Mouse (Mus musculus): ENCODE measurements around the gene Myo5c. TPM values are rescaled to one million over a fixed set of nuclear protein-coding genes. Genes with fewer than 3 reads are reported as not detected.
"Not testable (repeated sequence)": the region's sequence is repeated elsewhere in the genome, so short reads cannot be mapped to it uniquely, and the experiment has no call there.

Myo5c gene
- polyA plus RNA-seq, 1 experiment from 2014 or later: 0.56 TPM

GRCm38 (mm10) chr9:75238179-75238578, 6.4 kb downstream of the Myo5c start:
- no peak for ATAC-seq (ENCODE audit: low FRiP score)
- Histone ChIP-seq H3K4me3 (ENCODE audit: low read depth, low read length) (no peak overlapping the region), H3K4me1 (ENCODE audit: control insufficient read depth, insufficient read depth, low read length) (no peaks in the 10 kb centered on the region), H3K9ac (ENCODE audit: low read length) (no peak overlapping the region), H3K27ac (ENCODE audit: low read depth, low read length) (no peak overlapping the region), H3K36me3 (ENCODE audit: control insufficient read depth, insufficient read depth, low read length) (no peaks in the 10 kb centered on the region), H3K9me3 (ENCODE audit: control insufficient read depth, low read length) (no peaks in the 10 kb centered on the region), H3K27me3 (ENCODE audit: control insufficient read depth, insufficient read depth, low read length) (peaks cover under 1% of the 10 kb centered on the region; the same call in 1 of the 2 replicates), H3K4me2 (no peak overlapping the region)
- 84% methylated on average over 3 of the region's 3 CpGs for WGBS
- no peak for DNase-seq (ENCODE audit: low spot score, missing footprints)

GRCm38 (mm10) chr9:75243052-75243451, 11.2 kb downstream of the Myo5c start:
- Histone ChIP-seq H3K27me3 (ENCODE audit: control insufficient read depth, insufficient read depth, low read length) (no peaks in the 10 kb centered on the region), H3K4me3 (ENCODE audit: low read depth, low read length) (no peak overlapping the region), H3K9me3 (ENCODE audit: control insufficient read depth, low read length) (no peaks in the 10 kb centered on the region), H3K27ac (ENCODE audit: low read depth, low read length) (no peak overlapping the region), H3K9ac (ENCODE audit: low read length) (no peak overlapping the region), H3K36me3 (ENCODE audit: control insufficient read depth, insufficient read depth, low read length) (no peaks in the 10 kb centered on the region), H3K4me1 (ENCODE audit: control insufficient read depth, insufficient read depth, low read length) (no peaks in the 10 kb centered on the region), H3K4me2 (no peak overlapping the region)
- DNase-seq (ENCODE audit: low spot score, missing footprints): no peak
- 85% methylated on average over 6 of the region's 6 CpGs for WGBS
- ATAC-seq (ENCODE audit: low FRiP score): no peak

- 32% methylated on average over 5 of the region's 5 CpGs for WGBS
- ATAC-seq (ENCODE audit: low FRiP score): no peak
- DNase-seq (ENCODE audit: low spot score, missing footprints): no peak
- no peak overlapping the region for H3K27ac ChIP-seq (ENCODE audit: low read depth, low read length)
- H3K27me3 ChIP-seq (ENCODE audit: control insufficient read depth, insufficient read depth, low read length): no peaks in the 10 kb centered on the region
- no peaks in the 10 kb centered on the region for H3K9me3 ChIP-seq (ENCODE audit: control insufficient read depth, low read length)
- H3K4me2 ChIP-seq: no peak overlapping the region
- no peak overlapping the region for H3K4me3 ChIP-seq (ENCODE audit: low read depth, low read length)
- no peaks in the 10 kb centered on the region for H3K36me3 ChIP-seq (ENCODE audit: control insufficient read depth, insufficient read depth, low read length)
- no peak overlapping the region for H3K9ac ChIP-seq (ENCODE audit: low read length)
- no peaks in the 10 kb centered on the region for H3K4me1 ChIP-seq (ENCODE audit: control insufficient read depth, insufficient read depth, low read length)
Measured at GRCm38 (mm10) chr9:75243730-75244406, 12.0 kb downstream of the Myo5c start.

GRCm38 (mm10) chr9:75244527-75244926, 12.7 kb downstream of the Myo5c start:
- ATAC-seq (ENCODE audit: low FRiP score) (no peak), DNase-seq (ENCODE audit: low spot score, missing footprints) (no peak)
- no peak overlapping the region for H3K4me3 ChIP-seq (ENCODE audit: low read depth, low read length)
- H3K36me3 ChIP-seq (ENCODE audit: control insufficient read depth, insufficient read depth, low read length): no peaks in the 10 kb centered on the region
- no peaks in the 10 kb centered on the region for H3K27me3 ChIP-seq (ENCODE audit: control insufficient read depth, insufficient read depth, low read length)
- no peak overlapping the region for H3K9ac ChIP-seq (ENCODE audit: low read length)
- no peak overlapping the region for H3K4me2 ChIP-seq
- no peak overlapping the region for H3K27ac ChIP-seq (ENCODE audit: low read depth, low read length)
- H3K9me3 ChIP-seq (ENCODE audit: control insufficient read depth, low read length): no peaks in the 10 kb centered on the region
- no peaks in the 10 kb centered on the region for H3K4me1 ChIP-seq (ENCODE audit: control insufficient read depth, insufficient read depth, low read length)
- WGBS: 82% methylated on average over 4 of the region's 4 CpGs

- H3K4me3 ChIP-seq (ENCODE audit: low read depth, low read length): no peak overlapping the region
- H3K4me1 ChIP-seq (ENCODE audit: control insufficient read depth, insufficient read depth, low read length): no peaks in the 10 kb centered on the region
- no peaks in the 10 kb centered on the region for H3K9me3 ChIP-seq (ENCODE audit: control insufficient read depth, low read length)
- H3K36me3 ChIP-seq (ENCODE audit: control insufficient read depth, insufficient read depth, low read length): no peaks in the 10 kb centered on the region
- no peak for ATAC-seq (ENCODE audit: low FRiP score)
- no peak overlapping the region for H3K27ac ChIP-seq (ENCODE audit: low read depth, low read length)
- H3K27me3 ChIP-seq (ENCODE audit: control insufficient read depth, insufficient read depth, low read length): no peaks in the 10 kb centered on the region
- WGBS: 91% methylated on average over 13 of the region's 13 CpGs
- no peak overlapping the region for H3K9ac ChIP-seq (ENCODE audit: low read length)
- peak; percentile 54 for DNase-seq (ENCODE audit: low spot score, missing footprints)
- H3K4me2 ChIP-seq: no peak overlapping the region
Measured at GRCm38 (mm10) chr9:75246080-75246930, 14.5 kb downstream of the Myo5c start.

GRCm38 (mm10) chr9:75247870-75248269, 16.1 kb downstream of the Myo5c start:
- ATAC-seq (ENCODE audit: low FRiP score): no peak
- Histone ChIP-seq H3K27ac (ENCODE audit: low read depth, low read length) (no peak overlapping the region), H3K4me1 (ENCODE audit: control insufficient read depth, insufficient read depth, low read length) (no peaks in the 10 kb centered on the region), H3K36me3 (ENCODE audit: control insufficient read depth, insufficient read depth, low read length) (no peaks in the 10 kb centered on the region), H3K27me3 (ENCODE audit: control insufficient read depth, insufficient read depth, low read length) (no peaks in the 10 kb centered on the region), H3K9ac (ENCODE audit: low read length) (no peak overlapping the region), H3K9me3 (ENCODE audit: control insufficient read depth, low read length) (no peaks in the 10 kb centered on the region), H3K4me3 (ENCODE audit: low read depth, low read length) (no peak overlapping the region), H3K4me2 (no peak overlapping the region)
- WGBS: 91% methylated on average over 6 of the region's 6 CpGs
- no peak for DNase-seq (ENCODE audit: low spot score, missing footprints)

GRCm38 (mm10) chr9:75248359-75248758, 16.5 kb downstream of the Myo5c start:
- Histone ChIP-seq H3K27me3 (ENCODE audit: control insufficient read depth, insufficient read depth, low read length) (no peaks in the 10 kb centered on the region), H3K9me3 (ENCODE audit: control insufficient read depth, low read length) (no peaks in the 10 kb centered on the region), H3K4me2 (no peak overlapping the region), H3K4me1 (ENCODE audit: control insufficient read depth, insufficient read depth, low read length) (no peaks in the 10 kb centered on the region), H3K27ac (ENCODE audit: low read depth, low read length) (no peak overlapping the region), H3K36me3 (ENCODE audit: control insufficient read depth, insufficient read depth, low read length) (no peaks in the 10 kb centered on the region), H3K4me3 (ENCODE audit: low read depth, low read length) (no peak overlapping the region), H3K9ac (ENCODE audit: low read length) (no peak overlapping the region)
- DNase-seq (ENCODE audit: low spot score, missing footprints) (peak; percentile 2), ATAC-seq (ENCODE audit: low FRiP score) (no peak)
- 78% methylated on average over 1 of the region's 1 CpGs for WGBS

GRCm38 (mm10) chr9:75248874-75249273, 17.1 kb downstream of the Myo5c start:
- Histone ChIP-seq H3K36me3 (ENCODE audit: control insufficient read depth, insufficient read depth, low read length) (no peaks in the 10 kb centered on the region), H3K9ac (ENCODE audit: low read length) (no peak overlapping the region), H3K27ac (ENCODE audit: low read depth, low read length) (no peak overlapping the region), H3K4me1 (ENCODE audit: control insufficient read depth, insufficient read depth, low read length) (0 out of 2 replicates have a peak, but pooled peaks cover under 1% of the 10 kb centered on the region), H3K4me2 (no peak overlapping the region), H3K9me3 (ENCODE audit: control insufficient read depth, low read length) (no peaks in the 10 kb centered on the region), H3K4me3 (ENCODE audit: low read depth, low read length) (no peak overlapping the region), H3K27me3 (ENCODE audit: control insufficient read depth, insufficient read depth, low read length) (no peaks in the 10 kb centered on the region)
- no peak for ATAC-seq (ENCODE audit: low FRiP score)
- DNase-seq (ENCODE audit: low spot score, missing footprints): no peak

- not testable (repeated sequence) for ATAC-seq (ENCODE audit: low FRiP score); H3K9ac ChIP-seq (ENCODE audit: low read length); H3K27ac ChIP-seq (ENCODE audit: low read depth, low read length); DNase-seq (ENCODE audit: low spot score, missing footprints); H3K27me3 ChIP-seq (ENCODE audit: control insufficient read depth, insufficient read depth, low read length); H3K4me3 ChIP-seq (ENCODE audit: low read depth, low read length); H3K9me3 ChIP-seq (ENCODE audit: control insufficient read depth, low read length); H3K36me3 ChIP-seq (ENCODE audit: control insufficient read depth, insufficient read depth, low read length); H3K4me2 ChIP-seq; H3K4me1 ChIP-seq (ENCODE audit: control insufficient read depth, insufficient read depth, low read length)
- 76% methylated on average over 6 of the region's 6 CpGs for WGBS
Measured at GRCm38 (mm10) chr9:75253158-75253557, 21.3 kb downstream of the Myo5c start.
